Mouse (Mus musculus) liver, postnatal 0 days (tissue): ENCODE measurements around the gene Sema5a.

Experiments
- CTCF ChIP-seq: sonication (generic); IDR thresholded peaks from 2 replicates; pipeline ENCODE4 v1.5.1; 2016; ENCODE audit warnings: antibody characterized with exemption, low read depth
- EP300 ChIP-seq: IDR thresholded peaks from 2 replicates; pipeline ENCODE4 v1.6.1; 2016; ENCODE audit warnings: antibody characterized with exemption, low read depth, mild to moderate bottlenecking

GRCm38 (mm10) chr15:32300991-32301390, 56.4 kb downstream of the Sema5a start:
- TF ChIP-seq EP300 (no peak), CTCF (no peak)
